Mouse (Mus musculus): ENCODE data around the gene Slc2a3.
"Not testable (repeated sequence)": the region's sequence is repeated elsewhere in the genome, so short reads cannot be mapped to it uniquely, and the experiment has no call there.

Gene Slc2a3

DNA sequence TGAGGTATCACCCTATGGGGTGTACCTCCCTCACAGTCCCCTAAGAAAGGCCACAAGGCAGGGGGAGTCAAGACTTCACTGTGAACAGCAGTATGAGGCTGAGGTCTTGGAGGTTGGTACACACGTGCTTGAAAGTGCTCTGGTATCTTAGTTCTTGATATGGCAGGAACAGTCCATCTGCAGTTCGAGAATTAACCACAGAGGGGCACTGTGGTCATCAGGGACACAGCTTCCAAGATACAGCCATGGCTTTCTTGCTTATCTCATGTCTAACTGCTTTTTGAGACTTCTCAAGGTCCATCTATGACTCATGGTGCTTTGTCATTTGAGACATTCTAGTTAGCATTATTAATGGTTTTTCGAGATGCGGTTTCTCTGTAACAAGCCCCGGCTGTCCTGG is 3.0 kb upstream of the Slc2a3 start:
- peak; percentile 78 for DNase-seq

DNA sequence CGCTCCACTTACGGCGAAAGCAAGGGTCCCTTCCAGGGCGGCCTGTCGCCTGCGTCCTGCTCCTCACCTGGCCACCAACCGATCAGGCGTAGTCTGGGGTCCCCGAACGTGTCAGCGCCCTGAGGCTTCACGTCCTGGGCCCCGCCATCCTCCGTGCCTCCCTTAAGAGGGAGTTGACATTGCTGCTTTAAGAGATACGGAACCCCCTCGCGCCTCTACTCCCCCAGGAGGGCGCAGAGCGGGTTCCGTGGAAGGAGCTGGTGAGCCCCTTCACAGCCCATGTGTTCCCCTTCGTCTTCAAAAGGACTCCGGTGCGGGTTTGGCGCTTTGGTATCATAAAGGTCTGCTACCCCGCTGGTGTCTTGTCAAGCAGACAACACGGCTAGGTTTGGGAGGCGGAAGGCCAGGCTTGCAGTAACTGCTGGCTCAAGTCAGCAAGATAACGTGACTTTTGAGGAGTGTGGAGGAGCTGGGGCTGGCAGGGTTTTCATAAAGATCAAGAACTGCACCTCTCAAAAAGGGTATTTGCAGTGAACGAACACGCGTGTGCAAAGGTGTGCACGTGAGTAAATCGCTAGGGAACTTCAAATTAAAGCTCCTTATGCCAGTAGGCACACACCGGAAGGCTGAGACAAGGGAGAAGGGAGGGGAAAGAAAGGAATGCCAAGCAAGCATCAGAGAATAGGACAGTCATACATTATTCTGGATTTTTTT is 518 bp upstream of the Slc2a3 start:
- peak; percentile 61 for DNase-seq

DNA sequence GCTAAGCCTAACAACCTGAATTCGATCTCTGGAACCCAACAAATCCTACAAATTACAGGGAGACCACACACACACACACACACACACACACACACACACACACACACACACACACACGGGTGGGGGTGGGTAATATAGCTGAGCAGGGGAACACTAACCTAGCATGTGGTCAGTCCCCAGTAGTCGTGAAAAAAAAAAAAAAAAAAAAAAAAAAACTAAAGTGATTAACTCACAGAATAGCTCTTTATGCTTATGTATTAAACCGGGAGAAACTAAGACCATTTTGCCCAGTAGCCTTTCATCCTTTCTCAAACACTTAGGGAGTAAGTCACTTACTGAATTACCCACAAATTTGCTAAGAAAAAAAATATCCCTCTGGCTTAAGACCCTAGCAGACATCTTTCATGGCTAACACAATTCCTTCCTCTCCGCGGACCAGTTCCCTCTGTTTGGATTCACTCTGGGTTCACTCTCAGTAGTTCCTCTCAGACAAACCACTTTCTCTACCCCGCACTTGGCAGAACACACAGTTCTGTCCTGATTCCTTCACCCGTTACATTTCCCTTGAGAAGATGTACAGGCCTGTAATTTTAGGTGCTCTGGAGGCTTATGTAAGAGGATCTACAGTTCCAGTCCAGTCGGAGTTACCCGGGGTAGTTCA is 670 bp downstream of the Slc2a3 start:
- no peak for DNase-seq

DNA sequence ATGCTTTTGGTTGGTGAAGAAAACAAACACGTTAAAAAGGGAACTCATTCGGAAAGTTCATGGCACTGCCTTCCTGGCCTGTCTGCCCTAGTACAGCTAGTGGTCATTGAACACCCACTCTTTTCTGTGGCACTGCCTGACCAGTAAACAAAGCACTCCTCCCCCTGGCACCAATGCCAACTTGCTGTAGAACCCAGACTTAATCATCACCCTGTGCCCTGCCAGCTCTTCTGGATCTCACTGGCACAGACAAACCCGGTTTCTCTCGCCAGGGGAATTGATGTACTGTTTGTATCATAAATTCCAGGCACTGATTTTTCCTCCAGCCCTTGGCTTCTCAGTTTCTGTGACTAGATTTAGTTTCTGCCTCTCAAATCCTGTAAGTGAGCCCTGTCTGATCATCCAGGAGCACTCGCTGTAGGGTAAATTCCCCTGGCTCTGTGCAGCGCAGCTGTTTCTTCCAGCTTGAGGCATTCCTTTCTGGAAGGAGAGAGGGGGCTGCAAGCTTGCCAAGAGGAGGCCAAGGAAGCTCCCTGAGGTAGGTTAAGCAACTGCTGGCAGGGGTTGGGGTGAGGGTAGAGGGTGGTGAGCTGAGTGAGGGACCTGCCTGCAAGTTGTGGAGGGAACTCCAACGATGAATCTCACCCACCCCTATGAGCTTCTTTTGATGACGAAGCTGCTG is 6.0 kb downstream of the Slc2a3 start:
- no peak for DNase-seq

DNA sequence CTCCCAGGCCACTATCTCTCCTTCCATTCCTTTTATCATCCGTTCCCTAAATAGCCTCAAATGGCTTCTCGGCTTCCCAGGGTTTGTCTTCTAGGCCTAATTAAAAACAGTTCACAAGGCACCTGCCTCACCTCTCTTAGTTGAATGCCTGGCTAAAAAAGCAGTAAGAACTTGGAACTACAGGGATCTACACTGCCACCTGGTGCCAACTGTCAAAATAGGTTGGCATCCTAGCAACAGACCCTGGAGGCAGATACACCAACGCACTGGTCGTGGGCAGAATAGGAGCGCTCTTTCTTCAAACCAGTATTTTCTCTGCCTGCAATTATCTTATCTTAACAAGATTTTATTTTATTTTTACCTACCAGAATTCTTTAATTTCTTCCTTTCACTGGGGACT is 15.2 kb downstream of the Slc2a3 start:
- DNase-seq, result peak; percentile 79

DNA sequence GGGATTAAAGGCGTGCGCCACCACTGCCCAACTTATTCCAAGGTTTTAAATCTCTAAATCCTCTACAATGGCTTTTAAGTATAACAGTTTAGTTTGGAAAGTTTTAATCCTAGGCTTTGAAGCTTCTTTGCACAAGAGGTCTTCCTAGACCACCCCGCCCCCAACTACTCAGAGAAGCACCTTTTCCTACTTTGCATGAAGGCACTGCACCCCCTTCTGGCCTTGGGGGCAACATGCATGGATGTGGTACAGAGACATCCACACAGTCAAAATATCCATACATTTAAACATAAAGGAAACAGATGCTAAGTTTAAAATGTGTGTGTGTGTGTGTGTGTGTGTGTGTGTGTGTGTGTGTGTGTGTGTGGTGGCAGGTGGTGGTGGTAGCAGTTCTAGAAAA is 16.6 kb downstream of the Slc2a3 start:
- no peak for DNase-seq

DNA sequence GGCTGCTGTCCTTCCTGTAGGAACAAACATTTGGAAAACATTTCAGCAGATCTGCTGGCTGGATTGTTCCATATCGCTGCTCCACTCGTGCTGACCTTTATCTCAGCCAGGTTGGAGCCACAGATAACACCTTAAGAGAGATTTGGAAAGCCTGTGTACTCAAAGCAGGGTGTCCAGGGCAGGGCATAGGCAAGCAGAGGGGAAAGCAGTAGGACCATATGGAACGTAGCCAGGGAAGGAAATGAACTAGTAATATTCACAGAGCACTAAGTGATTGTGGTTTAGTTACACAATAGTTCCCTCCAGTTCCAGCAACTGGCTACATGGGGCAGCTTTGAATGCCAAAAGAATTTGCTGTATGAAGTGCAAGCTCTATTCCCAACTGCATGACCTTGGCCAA is 19.3 kb downstream of the Slc2a3 start:
- DNase-seq, result no peak

DNA sequence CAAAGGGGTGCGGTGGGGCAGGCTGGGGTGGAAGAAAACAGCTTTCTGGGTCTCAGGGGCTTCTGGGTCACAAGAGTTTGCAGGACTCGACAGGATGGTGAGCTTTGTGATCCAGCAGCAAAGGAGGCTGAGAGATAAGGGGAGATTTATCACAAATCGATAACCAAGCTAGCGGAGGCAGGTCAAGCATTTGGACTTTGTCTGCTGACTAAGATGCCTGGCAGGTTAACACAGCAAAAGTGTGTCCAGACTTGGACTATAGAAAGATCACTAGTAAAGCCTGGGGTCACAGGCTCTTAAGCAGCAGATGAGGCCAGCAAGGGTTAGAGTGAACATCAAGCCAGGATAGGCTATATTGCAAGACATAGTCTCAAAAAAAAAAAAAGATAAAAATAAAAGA is 20.3 kb downstream of the Slc2a3 start:
- DNase-seq, result no peak

DNA sequence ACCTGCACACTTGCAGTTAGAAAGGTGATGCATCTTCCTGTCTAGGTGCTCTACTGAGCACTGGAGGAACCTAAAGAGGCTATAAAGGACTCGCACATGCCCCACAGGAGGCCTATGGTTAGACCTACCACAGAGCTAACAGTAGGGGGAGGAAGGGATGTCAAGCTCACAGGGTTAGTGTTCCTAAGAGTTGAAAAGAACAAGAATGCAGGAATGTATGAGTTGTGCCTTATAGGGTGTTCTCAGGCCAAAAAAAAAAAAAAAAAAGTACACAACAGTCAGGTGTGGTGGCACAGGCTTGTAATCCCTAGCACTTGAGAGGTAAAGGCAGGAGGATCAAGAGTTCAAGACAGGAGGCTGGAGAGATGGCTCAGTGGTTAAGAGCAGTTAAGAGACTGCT is 21.5 kb downstream of the Slc2a3 start:
- DNase-seq, result no peak

DNA sequence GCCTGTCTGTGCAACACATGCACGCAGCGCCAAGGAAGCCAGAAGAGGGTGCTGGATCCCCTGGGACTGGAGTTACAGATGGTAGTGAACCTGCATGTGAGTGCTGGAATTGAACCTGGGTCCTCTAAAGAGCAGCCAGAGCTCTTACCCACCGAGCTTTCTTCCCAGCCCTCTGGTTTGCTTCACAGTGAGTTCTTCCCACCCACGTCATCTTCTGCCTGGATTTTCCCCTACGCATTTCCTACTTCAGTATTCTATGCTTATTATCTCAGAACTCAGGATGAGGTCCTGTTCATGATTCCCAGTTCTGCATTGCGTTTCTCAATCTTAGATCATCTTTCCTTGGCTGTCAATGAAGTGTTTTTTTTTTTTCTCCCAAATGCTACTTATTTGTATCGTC is 25.4 kb downstream of the Slc2a3 start:
- no peak for DNase-seq

DNA sequence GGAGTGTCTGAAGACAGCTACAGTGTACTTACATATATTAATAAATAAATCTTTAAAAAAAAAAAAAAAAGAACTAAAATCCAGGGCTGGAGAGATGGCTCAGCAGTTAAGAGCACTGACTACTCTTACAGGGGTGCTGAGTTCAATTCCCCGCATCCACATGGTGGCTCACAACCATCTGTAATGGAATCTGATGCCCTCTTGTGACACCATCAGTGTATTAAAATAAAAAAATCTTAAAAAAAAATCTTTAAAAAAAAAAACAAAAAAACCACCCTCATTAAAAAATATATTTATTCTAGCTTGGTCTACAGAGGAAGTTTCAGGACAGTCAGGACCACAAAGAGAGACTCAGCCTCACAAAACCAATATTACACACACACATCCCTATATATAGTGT is 27.1 kb downstream of the Slc2a3 start:
- no peak for DNase-seq

DNA sequence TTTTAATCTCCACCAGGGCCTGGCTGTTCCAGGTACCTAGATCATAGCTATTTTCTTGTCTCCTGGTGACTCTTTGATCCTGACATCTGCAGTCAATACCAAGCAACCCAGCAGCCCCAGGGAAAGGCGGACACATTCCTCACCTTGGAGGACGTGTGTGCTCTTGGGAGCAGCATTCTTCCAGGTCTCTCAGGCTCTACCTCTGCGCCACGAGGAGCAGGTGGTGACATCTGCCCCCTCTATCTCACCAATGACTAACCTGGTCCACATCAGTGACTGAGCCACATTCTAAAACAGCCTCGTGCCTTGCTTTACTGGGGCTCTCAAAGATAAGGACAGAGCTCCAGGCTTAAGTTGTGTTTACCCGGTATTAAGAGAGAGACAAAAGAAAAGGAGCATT is 28.7 kb downstream of the Slc2a3 start:
- DNase-seq, result no peak

DNA sequence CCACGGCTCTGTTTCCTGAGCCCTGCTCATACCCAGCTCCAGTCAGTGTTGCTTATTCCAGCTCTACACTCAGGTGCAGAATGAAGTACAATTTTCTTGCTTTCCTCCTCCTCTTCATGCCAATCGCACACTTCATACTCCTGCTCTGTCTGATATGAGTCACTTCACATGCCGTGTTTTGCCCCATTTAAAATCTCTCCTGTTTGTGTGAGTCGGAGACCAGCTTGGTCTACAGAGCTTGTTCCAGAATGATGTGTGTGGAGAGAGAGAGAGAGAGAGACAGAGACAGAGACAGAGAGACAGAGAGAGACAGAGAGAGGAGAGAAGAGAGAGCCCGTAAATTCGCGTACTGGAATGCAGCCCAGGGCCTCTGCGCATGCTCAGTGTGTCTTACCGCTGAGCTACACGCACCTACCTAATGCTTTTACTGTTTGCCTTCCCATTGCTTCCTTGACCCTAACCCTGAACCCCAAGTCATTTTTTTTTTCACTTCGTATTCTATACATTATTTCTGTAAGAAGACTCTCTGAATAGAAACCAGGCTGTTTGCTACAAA is 30.6 kb downstream of the Slc2a3 start:
- DNase-seq, result no peak

DNA sequence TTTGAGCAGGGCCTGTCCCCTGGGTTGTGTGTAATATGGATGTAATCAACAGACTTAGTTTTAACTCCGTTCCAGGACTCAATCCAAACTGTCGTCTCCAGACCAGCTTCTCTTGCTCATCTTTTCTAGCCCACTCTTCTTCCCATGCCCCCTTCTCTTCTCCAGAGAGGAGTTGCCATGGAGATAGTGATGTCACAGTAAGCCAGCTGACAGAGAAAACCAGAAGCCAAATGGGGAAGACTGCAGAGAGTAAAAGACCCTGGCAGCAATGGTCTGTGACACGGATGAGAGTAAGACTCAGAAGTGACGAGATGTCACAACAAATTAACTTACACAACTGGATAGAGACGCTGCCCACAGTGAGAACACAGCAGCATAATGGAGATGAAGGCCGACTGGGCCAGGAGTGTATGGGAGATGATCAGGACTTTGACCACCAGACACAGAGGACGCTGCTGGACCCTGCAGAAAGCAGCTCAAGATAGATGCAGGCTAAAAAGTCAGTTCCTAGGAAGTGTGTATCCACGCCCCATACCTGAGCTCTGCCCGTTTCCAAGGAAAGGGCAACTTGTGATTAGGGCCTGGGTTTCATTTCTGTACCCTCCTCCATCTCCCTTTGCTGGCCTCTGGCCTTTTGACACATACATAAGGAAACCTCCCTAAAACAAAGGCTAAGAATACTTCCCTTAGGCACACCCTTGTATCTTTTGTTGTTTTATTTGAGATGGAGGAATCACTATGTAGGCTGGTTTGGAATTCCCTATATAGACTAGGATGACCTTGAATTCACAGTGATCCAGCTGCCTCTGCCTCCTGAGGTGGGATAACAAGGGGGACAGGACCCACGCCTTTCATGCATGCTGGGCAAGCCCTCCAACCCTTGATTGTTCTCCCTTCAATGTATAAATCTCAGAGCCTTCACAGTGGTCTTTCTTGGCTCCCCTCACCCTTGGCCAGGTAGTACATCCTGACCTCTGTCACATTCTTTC is 31.4 kb downstream of the Slc2a3 start:
- DNase-seq, result peak; percentile 13

DNA sequence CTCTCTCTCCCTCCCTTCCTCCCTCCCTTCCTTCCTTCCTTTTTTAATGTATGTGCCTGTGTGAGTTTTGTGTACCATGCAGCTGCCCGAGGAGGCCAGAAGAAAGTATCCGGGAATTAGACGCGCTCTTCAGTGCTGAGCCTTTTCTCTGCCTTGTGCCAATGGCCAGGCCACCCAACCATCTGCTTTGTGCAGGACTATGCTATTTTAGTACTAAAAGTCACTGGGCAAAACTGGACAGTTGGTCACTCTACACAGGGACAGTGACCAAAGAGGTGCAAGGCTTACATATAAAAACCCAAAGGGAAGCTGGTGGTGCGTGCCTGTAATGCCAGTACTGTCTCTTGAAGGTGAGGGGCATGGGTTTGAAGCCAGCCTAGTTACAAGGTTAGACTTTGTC is 33.2 kb downstream of the Slc2a3 start:
- DNase-seq, result no peak

DNA sequence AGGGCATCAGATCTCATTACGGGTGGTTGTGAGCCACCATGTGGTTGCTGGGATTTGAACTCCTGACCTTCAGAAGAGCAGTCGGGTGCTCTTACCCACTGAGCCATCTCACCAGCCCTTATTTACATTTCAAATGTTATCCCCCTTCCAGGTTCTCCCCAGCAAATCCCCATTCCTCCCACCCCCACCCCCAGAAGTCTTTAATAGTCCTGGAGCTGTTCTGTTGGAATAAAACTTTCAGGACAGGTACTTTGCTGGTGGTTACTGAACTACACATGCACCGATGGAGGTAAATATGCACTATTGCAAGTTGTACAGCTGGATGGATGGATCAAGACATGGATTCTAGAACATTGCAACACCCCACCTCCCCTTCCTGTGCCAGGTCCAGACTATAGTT is 34.4 kb downstream of the Slc2a3 start:
- DNase-seq, result not testable (repeated sequence)

DNA sequence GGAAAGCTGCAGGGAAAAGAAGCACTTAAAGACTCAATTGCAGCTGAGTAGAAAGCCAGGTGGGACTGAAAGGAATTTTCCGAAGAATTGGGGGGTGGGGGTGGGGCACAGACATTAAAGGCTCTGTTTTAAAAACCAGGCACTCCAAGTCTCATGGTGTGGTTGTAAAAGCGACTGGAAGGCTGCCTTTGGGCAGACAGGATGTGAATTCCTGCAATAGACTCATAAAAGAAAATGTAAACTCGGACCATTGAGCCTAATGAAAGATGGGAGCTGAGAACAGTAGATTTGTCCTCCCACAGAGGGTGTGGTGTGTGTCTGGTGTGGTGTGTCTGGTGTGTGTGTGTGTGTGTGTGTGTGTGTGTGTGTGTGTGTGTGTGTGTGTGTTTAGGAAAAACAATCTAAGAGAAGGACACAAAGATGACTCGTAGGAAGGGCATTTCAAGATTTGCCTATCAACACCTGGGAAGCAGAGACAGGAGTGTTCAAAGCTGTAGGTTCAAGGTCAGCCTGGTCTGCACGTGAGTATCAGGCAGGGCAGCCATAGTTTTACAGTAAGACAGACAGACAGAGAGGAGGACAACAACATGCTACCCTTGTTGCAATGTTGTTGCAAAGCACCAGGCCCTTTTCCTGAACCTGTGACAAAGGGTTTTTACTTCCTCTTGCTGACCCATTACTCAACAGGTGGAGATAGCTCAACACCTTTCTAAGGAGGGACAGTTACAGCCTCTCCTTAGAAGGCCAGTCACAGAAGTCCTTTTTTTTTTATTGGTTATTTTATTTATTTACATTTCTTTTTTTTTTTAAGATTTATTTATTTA is 35.1 kb downstream of the Slc2a3 start:
- no peak for DNase-seq

DNA sequence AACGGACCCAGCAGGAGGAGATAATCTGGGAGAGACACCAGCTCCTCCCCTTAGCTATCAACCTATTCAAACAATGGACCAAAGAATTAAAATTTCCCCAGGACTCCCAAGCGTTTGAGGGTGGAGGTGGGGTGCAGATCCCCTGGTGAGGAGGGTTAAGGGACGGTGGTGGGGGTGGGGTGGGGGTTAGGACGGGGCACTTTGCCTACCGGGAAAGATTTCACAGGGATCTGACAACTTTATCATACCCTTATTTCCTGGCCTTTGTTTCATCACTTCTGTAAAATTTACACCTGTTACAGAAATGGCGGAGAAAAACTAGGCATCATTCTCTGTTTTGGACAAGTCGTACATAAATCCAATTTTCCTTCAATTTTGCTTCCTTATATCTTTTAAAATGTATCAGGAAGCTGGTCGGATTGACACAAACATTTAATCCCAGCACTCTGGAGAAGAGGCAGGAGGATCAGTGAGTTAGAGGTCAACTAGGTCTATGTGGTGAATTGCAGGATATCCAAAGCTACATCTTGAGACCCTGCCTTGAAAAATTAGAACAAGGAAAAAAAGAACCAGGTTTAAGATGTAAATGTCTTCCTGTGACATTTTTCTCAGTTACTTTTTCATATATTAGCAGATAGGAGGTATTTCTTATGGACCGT is 36.0 kb downstream of the Slc2a3 start:
- DNase-seq, result no peak

DNA sequence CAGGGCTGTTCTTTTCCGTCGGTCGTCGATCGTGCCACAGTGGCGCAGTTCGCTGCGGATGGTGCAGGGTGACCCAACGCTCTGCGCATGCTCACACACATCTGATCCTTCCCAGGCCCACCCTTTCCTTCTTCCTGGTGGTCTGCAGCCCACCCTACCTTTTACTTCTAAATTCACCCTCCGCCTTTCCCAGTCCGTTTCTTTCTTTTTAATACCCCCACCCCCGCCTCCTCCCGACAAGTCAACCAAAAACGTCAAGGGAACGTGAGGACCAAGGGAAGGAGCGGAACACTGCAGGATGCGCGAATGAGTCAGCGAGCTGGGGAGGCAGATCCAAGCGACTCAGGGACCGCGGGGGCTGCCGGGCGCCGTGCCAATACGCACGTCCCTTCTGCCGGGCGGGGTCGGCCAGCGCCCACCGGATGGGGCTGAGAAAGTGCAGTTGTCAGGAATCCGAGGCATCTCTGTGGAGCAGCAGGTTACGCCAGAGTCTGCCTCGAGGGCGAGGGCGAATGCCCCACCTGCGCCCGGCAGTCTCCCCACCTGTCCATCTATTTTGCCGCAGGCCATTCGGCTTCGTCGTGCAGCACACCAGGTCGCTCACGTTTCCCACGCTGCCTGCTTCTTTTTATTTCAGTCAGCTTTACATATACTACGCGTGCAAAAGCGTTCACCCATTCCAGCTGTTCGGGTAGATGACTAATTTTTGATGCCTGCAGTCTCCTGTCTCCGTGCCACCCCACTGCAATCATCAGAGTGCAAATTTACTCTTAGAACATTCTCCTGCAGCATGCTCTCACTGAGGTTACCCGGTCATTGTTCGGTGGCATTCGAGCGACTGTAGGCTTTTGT is 36.8 kb downstream of the Slc2a3 start:
- peak; percentile 94 for DNase-seq

DNA sequence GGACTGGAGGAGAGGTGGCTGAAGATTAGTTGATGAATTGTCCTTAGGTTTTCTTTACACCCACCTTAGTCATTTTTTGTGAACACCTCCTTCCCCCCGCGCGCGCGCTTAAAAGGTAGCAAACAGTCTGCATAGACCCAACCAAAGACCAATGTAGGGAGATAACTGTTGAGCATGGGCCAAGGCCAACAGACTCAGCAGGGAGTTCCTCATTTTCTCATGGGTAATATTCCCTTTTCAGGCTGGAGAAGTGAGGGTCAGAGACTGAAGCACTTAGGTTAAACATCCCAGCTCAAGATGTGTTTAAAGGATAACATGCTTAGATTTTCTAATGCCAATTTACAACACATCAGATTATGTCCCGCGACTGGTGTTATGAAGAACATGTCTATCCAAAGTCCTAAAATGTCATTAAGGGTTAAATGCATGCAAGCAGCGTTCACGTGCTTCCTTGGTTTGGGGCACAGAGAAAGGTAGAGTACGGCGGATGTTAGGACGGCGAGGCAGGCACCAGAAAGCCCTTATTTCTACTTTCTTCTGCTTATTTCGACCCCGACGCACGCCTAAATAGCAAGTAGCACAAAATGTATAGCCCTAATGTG is 37.5 kb downstream of the Slc2a3 start:
- DNase-seq, result no peak

Data from right cerebral cortex, postnatal 4 days (tissue).